Mouse (Mus musculus): ENCODE data around the gene Auts2.

Auts2 gene

DNA sequence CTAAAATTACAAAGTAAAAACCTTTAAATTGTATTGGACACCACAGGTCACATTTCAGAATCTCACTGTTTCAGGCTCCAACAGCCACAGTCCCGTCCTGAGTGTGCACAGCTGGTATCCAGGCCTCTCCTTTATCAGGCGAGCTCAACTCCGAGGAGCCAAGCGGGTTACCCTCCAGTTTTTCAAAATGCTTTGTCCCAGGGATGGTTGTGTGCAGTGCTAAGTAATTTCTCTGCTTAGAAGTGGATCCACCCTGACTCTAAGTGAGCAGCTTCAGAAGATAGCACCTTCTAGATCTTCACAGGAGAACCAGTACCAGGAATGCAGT, 381.0 kb downstream of the Auts2 start:
- DNase-seq = no peak

DNA sequence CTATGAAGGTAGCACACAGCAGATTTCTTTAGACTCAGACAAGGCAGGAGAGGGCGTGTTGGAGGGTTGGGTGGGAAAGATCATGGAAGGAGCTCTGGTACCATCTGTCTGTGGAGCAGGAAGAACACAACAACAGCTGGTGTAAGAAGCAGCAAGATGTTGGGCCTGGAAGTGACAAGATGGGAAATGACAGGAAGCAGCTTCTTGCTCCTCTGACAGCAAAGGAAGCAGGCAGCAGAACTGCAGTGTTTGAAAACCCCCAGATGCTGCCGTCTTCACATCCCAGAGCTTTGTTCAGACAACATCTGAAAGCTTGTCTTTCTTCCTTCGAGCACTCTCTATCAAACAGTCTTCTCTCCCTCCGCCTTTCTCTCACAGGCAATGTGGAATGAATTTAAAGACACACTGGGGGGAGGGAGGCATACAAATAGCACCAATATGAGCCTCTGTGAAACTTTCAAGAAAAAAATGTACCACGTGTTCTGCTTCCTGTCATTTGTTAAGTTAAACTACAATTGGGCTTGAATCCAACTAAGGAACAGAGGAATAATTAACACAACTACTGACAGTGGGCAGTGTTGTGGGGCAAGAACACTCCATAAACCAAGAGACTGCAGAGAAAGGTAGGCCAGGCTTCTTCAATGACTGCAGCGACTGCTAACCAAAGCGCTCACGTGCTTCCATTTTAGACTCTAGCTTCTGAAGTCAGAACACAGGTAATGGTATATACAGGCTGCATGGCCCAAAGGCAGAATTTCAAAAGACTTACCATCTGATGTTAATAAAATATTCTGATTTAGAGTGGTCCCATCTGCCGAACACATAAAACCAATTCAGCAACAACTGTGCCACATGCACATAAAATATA, 381.6 kb downstream of the Auts2 start:
- peak; percentile 84 for DNase-seq

DNA sequence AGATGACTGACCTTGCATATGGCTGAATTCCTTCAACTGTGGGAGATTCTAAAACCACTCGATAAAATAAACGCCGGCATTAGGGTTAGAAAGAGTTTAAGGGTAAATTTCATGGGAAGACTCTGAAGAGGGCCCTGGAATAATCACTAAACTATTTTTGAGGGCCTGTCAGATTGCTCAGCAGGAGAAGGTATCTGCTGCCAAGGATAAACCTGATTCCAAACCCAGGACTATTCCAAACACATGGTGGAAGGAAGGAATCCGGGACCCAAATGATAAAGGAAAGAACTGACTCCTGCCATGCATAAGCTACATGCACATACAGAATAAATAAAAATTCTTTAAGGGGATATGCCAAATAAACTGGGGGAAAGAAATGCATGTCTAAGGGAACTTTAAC, 399.0 kb downstream of the Auts2 start:
- no peak for DNase-seq

DNA sequence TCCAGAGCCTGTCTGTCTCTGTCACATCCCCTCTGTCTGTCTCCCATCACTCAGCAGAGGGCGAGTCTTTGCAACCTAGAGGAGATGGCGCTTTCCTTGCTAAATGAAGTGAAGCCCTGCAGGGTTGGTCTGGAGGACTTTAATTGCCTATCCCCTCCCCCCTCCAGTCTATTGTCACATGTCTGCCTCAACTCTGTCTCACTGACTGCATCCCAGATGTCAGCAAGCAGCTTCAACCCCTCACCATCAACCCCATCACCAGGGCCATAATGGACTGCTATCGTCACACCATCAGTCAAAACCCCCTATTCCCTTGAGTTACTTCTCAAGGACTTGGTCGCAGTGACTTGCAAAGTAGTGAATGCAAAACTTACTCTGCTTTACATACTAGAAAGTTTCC, 402.3 kb downstream of the Auts2 start:
- DNase-seq = no peak

DNA sequence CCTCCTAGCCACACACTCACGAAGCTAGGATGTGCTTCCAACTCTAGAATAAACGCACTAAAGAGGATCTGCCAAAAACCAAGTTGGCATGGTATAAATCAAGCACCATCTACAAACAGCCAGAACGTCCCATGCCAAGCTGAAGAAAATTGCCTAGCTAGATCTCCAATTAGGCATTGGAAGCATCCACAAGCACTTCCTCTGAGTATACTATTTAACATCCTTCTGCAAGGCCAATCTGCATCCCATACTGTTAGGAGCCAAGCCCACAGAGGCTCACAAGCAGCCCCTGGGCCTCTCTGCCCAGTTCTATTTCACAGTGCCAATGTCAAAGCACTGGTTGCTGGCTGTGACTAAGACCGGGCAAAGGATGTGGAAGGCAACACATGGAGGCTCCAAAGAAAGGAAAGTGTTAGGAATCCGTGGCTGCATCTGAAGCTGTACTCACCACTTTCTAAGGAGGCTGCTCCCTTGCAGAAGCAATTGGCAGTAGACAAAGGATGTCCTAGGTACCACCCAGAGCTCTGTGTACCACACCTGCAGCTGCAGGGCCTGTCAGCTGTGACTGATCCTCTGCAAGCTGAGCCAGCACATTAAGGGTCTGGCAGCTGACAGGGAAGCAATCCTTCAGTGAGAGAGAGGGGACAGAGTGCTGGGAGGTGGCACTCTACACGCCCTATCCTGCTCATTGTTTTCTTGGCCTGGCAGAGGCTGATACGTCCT, 407.0 kb downstream of the Auts2 start:
- DNase-seq = no peak

DNA sequence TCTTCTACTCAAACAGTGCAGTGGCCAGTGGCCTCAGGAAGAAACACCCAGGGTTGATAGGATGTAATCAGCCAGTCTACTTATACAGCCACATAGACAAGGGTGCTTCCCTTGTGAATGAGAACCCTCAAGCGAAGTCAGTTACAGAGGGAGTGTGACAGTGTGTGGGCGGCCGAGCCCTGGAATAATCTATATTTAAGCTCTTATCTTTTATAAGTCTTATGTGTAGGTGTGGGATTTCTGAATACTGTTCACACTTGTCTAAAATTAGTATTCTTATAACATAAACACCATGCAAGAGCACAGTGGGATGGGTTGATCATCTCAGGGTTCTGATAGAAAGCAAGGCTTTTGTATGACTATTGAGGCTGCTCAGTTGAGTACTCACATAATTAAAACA, 411.2 kb downstream of the Auts2 start:
- no peak for DNase-seq

DNA sequence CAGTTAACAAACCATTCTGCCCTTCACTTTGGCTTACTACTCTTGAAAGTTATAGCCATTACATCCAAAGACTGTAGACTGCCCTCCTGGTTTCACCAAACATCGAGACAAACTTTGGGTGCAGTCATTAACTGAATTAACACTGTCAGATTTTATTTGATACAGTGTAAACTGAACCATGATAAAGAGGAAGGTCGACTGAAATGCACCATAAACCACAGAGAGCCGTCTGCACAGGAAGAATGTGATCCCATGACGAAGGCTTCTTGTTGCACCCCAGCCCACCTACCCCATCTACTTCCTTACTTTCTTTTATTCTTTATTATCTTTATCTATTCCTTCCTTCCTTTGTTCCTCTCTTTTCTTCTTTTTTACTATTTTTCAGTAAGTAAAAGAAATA, 412.6 kb downstream of the Auts2 start:
- no peak for DNase-seq

DNA sequence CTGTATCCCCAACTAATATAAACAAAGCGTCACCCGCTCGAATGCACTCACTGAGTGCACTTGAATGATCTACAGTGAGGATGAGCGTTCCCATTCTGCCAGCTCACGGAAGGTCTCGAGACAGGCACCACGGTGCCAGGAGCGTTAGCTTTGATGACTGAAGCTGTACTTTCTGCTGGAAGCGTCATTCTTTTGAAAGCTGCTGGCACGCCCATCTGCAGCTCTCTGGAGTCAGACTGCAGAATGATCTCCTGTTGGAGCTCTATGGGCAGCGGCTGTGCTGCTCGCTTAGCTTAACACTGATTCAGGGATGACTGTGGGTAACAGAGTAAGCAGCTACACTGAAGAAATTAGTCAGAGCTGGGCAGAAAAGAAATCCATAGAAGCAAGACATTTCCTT, 416.5 kb downstream of the Auts2 start:
- peak; percentile 82 for DNase-seq

DNA sequence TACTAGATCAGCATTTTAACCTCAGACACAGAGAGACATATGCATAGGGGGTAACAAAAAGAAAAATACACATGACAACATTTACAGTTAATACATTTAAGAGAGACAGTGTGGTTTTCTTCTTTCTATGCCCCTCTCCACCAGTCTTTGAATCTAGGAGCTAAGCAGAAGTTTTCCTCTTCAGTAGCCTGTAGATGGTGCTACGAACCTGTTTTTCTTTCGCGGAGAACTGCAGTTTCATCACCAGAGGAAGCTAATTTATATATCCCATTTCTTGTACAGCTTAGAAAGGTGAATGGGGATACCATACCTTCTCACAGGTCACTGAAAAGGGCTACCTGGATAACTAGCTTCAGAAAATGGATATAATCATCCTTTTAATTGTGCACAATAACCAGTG, 427.5 kb downstream of the Auts2 start:
- peak; percentile 49 for DNase-seq

DNA sequence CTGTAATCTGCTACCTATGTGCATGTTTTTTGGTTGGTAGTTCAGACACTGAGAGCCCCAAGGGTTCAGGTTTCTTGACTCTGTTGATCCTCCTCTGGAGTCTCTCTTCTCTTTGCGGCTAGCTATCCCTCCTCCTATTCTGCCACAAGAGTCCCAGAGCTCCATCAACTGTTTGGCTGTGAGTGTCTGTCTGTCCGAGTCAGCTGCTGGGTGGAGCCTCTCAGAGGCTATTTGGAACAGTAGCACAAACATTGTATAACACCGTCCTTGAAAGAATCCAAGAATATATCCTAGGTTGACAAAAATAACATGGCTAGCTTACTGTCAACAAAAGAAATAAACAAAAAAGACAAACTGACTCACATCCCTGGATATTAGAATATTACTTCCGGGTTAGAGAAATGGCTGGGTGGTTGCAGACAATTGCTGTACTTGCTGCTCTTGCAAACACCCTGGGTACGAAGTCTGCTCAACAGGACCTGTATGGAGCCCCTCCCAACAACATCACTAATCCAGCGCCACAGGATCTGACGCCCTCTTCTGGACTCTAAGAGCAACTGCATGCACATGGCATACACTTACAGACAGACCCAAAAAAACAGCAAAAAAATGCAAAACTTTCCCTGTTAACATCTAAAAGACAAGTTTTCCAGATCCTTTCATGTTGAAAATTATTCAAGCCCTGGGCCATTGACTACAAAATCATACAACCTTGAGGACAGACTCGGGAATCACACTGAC, 428.4 kb downstream of the Auts2 start:
- no peak for DNase-seq

DNA sequence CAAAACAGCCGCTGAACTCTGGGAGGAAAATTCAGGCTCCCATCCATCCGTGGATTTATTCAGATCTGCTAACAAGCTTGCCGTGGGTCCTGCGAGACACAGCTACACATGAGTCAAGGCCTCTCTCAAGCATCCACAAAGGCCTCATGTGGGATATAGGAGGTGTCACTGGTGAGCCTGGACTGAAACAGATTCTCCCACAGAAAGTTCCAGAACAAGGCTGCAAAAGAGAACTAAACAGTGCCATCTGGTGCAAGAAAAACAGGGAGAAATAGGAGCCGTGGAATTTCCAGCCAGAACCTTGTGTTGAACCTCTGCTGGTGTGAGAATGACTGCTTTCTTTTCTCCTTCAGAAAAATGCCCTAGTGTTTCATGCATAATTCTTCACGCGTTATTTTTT, 429.7 kb downstream of the Auts2 start:
- DNase-seq = peak; percentile 42

DNA sequence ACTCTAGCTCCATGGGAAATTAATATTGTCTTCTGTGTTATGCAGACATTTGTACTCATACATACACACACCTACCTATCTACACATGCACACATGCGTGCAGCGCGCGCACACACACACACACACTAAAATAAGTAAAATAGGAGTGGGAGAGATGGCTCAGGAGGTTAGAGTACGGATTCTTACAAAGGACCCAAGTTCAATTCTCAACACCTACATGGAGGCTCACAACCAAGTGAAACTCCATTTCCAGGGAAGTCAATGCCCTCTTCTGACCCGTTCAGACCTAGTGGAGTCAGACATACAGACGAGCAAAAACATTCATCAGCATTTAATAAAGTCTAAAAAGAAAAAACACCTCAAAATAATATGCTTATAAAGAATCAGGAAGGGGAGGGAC, 430.5 kb downstream of the Auts2 start:
- no peak for DNase-seq

DNA sequence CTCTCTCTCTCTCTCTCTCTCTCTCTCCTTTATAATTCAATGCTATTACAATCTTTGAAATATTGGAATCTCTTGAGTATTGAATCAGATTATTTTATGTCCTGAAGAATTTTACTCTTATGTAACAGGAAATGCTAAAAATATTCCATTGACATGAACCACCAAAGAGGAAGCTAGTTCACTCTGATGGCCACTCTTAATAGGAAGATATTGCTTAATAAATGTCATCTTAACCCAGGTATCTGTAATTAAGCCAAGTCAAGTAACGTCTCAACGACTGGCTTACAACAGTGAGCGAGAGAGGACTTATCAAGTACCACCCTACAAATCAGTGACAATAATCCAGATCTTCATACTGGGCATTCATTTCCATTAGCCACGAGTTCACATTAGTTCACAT, 440.7 kb downstream of the Auts2 start:
- no peak for DNase-seq

DNA sequence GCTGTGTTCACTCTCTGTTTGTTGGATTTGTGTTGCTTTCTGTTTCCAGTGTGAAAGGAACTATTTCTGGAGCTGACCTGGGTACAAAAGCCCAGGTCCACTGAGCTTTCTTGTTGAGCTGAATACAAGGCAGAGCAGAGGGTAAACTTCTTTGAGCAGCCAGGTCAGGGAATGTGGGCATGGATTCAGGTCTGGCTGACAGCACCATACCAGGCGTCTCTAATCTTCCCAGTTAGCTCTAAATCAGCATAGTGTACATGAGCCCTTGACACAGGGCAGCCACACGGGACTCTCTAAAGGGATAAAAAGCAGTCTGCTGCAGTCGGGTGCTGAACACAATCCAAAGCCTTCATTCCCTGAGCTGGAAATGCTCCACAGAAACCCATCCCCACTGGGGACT, 444.7 kb downstream of the Auts2 start:
- no peak for DNase-seq

DNA sequence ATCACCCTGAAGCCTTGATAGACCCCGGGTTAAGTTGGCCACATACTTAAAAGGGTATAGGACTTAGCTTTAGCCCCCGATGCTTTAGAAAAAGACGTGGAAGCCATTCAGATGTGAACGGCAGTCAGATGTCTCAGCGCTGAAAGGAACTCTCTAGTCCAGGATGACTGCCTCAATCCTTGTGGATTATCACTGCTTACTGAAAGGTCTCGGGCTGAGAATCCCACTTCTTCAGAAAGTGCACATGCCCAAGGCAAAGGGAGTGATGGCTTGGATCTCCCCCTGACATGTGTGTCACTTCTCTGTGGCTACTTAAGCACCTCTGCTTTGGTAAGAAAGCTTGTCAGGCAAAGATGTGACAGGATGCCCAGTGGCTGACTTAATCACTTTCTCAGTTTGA, 450.4 kb downstream of the Auts2 start:
- peak; percentile 12 for DNase-seq

DNA sequence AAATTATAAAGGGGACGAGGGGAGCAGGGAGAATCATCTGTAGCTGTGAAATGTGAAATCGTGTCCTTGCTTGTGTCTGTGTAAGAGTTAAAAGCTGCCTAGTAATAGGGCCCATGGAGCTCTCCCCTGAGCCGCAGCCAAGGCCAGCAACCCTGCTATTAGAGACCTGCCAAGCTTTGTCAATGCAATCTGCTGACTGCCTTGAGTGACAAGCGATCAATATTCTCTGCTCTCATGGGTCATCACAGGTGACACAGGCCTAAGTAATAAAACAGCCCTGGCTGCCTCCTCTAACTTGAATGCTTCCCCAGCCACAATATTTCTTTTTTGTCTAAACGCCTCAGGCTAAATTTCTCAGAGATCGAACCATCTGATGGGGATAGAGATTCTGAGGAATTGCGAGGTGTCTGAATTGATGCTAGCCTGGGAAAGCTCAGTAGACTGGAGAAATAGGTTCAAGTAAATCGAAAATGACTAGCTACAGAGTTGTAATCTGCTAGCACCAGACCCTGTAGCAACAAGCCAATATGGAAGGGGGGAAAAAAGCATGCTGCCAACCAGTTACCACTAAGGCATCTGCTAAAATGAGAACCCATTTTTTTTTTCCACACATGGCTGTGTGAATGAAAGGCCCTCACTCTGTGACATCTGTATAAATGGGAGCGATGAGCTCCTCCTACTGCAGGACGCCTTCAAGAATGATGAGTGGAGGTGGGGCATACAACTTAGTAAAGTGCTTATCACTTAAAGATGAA, 453.5 kb downstream of the Auts2 start:
- no peak for DNase-seq

DNA sequence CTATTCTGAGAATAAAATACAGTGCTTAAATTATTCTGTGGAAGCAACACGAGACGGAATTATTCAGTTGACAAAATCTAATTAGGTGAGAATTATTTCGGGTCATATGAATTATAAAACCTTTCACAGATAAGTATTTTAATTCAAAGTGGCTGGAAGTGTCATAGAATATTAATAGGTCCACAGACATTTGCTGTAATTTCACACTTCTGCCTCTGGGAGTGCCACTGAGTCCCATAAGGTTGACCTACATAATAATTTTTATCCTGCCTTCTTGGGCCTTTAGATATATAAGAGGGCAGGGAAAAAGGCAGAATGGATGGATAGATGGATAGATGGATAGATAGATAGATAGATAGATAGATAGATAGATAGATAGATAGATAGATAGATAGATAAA, 454.6 kb downstream of the Auts2 start:
- DNase-seq = peak; percentile 45

DNA sequence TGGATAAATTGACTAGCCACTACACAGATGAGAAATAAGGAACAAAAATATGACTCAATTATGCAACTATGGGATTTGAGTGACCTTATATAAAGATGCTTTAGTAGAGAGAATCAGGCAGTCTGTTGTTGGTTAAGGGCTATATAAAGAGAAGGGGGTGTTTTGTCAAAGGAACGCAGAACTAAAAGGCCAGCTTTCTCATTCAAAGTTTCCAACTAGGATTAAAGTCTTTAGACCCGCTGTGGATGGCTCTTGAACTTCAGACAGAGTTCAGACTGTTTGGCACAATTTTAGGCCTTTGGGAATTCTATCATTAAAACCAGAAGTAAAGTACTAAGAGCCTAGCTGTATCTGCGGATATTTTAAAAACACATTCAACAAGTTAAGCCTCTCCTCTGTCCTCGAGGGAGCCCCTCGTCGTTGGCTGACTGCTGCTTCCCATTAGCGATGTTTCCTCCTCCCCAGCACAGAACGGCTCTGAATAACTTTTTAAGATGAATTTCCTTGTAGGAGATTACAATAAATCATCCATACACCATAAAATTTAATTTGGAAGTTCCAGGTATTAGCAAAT, 459.3 kb downstream of the Auts2 start:
- DNase-seq = no peak

DNA sequence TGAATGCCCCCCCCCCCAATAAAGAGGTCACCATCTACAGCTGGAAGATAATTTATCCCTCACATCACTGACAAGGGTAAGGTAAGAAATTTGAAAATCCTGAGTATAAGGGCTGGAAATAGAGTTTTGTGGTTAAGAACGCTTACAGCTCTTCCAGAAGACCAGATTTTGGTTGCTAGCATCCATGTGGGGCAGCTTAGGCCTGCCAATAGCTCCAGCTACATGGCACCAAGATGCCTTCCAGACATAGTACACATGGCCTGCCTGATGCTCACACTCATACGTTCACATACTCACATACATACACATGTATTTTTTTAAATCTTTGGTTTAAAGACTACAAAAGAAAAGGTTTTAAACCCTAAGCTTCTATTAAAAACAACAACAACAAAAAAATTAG, 467.2 kb downstream of the Auts2 start:
- DNase-seq = no peak

DNA sequence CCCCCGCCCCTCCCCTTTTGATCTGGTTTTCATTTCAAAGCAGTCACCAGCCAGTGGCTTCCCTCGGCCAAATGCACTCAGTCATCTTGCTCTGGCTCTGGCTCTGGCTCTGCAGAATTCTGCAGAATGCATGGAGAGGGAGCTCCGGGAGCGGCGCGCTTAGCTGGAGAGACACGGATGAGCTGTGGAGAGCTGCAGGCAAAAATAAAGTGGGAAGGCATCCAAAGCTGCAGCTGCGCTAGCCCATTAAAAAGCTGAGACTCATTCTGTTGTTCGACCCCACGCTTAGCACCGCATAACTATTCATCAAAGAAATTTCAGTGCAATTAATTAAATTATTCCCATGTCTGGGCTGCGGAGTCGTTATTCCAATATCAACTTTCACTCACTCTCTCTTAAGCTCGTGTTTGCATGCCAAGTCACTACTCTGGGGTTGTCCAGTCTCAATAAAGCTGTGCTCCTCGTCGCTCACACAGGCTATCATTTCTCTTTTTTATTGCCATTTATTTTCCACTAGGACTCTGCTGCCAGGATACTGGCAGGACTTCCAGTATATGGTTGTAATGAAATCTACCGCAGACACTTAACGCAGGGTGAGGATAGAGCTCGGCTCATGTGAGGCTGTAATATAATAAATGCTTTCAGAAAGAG, 468.3 kb downstream of the Auts2 start:
- DNase-seq = peak; percentile 66

DNA sequence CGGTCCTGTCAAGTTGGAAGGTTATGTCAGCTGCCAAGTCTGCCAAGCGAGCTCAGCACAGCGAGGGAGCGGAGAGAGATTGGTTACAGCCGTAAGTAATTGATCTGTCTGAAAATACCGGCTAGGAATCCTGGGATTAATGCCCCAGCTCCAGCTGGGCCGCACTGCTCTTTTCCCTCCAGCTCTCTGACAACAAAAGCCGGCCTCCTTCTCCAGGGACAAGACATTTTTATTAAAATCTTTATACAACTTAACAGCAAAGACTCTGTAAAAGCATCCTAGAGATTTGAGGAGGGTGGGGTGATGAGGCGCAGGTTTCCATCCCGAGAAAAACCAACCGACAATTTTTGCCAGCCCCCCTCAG, 468.8 kb downstream of the Auts2 start:
- DNase-seq = peak; percentile 69

DNA sequence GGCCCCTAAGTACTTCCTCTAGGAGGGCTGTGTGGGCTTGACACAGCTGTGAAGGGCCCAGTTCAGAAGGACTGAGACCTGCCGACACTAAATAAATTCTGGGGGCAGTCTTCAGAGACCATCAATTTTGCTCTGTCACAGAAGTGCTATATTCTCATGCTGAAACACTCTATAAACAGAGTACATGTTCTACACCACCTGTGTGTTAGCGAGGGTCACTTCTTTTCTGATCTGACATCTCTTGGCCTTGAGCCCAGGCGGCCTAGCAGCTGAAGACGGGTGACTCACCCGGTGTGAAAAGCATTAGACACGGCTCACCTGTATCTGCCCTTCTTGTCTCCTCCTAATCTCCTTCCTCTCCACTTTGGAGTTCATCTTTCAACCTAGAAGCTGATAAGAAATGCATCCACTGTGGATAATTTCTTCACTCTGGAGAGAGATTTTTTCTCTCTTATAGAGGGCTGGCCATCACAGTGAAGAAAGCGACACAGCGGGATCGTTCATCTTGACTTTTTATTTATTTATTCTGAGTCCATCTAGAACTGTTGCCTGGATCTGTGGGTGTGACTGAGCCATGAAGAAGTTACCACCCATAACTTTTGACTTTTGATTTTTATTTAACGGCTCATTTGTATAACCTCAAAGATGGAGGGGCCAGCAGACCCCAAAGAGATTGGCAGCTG, 469.3 kb downstream of the Auts2 start:
- DNase-seq = peak; percentile 50

All from retina, postnatal 1 day (tissue).